Mouse (Mus musculus): Measurements from ENCODE around the gene Acad9. TPM values are rescaled to one million over a fixed set of nuclear protein-coding genes. Genes with fewer than 3 reads are reported as not detected.

Acad9 gene
- polyA plus RNA-seq, 1 experiment from 2014 or later: 85.2 TPM

DNA sequence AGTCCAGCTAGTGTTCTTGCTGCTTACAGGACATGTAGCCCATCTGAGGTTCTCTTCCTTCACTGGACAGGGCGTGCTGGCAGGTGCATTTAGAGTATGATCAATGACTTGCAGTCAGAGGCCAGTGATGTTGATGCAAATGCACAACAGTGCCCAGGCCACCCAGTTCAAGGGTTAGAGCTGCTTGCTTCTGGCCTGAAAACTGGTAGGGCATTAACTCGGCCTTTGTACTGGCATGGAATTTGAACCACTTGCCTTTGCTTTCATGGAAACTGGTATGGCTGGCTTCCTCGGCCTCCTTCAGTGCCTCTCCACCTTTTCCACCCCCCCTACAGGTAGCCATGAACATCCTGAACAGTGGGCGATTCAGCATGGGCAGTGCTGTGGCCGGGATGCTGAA is 14.1 kb downstream of the Acad9 start:
- no peak for ATAC-seq (ENCODE audit: low read depth)
- Histone ChIP-seq H3K4me1 (ENCODE audit: control insufficient read depth, insufficient read depth, low read length) (no peaks in the 10 kb centered on the region), H3K4me3 (ENCODE audit: low read depth, low read length) (no peak overlapping the region), H3K4me2 (ENCODE audit: low read depth, low read length) (no peak overlapping the region), H3K27me3 (replicated peaks; ENCODE audit: control insufficient read depth, insufficient read depth, low read length) (no peaks in the 10 kb centered on the region), H3K27ac (replicated peaks; ENCODE audit: low read depth, low read length) (no peak overlapping the region), H3K9me3 (ENCODE audit: control insufficient read depth, low read length) (no peaks in the 10 kb centered on the region), H3K9ac (ENCODE audit: low read depth, low read length) (no peak overlapping the region), H3K36me3 (ENCODE audit: control insufficient read depth, insufficient read depth, low read length) (peaks cover 95% of the 10 kb centered on the region)
- DNase-seq (ENCODE audit: low spot score): no peak
- 90% methylated on average over 5 of the region's 5 CpGs for WGBS

DNA sequence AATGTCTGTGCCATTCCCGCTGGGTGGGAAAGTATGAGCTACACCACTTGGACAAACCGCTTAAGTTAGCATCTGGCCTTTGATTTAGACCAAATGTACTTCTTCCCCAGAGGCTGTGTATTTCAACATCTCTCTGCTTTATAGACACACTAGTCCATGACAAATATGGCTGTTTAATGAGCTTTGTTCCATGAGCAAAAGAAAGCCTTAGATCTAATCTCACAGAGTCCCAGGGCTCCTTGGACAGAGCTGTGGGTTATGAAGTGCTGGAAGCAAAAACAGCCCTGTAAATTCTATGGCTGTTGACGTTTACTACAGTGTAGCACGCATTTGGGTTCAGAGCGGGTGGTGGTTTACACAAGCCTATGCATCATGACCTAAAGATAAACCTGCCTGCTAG is 15.0 kb downstream of the Acad9 start:
- Histone ChIP-seq H3K4me2 (ENCODE audit: low read depth, low read length) (no peak overlapping the region), H3K9me3 (ENCODE audit: control insufficient read depth, low read length) (no peaks in the 10 kb centered on the region), H3K27ac (replicated peaks; ENCODE audit: low read depth, low read length) (no peak overlapping the region), H3K4me1 (ENCODE audit: control insufficient read depth, insufficient read depth, low read length) (no peaks in the 10 kb centered on the region), H3K4me3 (ENCODE audit: low read depth, low read length) (no peak overlapping the region), H3K36me3 (ENCODE audit: control insufficient read depth, insufficient read depth, low read length) (peaks cover 95% of the 10 kb centered on the region), H3K9ac (ENCODE audit: low read depth, low read length) (no peak overlapping the region), H3K27me3 (replicated peaks; ENCODE audit: control insufficient read depth, insufficient read depth, low read length) (no peaks in the 10 kb centered on the region)
- ATAC-seq (ENCODE audit: low read depth) (no peak), DNase-seq (ENCODE audit: low spot score) (no peak)
- WGBS: 92% methylated on average over 5 of the region's 5 CpGs

GRCm38 (mm10) chr3:36082843-36083242 is 17.1 kb downstream of the Acad9 start:
- 96% methylated on average over 4 of the region's 4 CpGs for WGBS
- no peak overlapping the region for H3K4me2 ChIP-seq (ENCODE audit: low read depth, low read length)
- no peak overlapping the region for H3K4me3 ChIP-seq (ENCODE audit: low read depth, low read length)
- H3K36me3 ChIP-seq (ENCODE audit: control insufficient read depth, insufficient read depth, low read length): peaks cover 94% of the 10 kb centered on the region
- H3K9ac ChIP-seq (ENCODE audit: low read depth, low read length): no peak overlapping the region
- H3K4me1 ChIP-seq (ENCODE audit: control insufficient read depth, insufficient read depth, low read length): no peaks in the 10 kb centered on the region
- H3K27ac ChIP-seq (replicated peaks; ENCODE audit: low read depth, low read length): no peak overlapping the region
- ATAC-seq (ENCODE audit: low read depth): no peak
- no peaks in the 10 kb centered on the region for H3K9me3 ChIP-seq (ENCODE audit: control insufficient read depth, low read length)
- H3K27me3 ChIP-seq (replicated peaks; ENCODE audit: control insufficient read depth, insufficient read depth, low read length): no peaks in the 10 kb centered on the region
- no peak for DNase-seq (ENCODE audit: low spot score)

DNA sequence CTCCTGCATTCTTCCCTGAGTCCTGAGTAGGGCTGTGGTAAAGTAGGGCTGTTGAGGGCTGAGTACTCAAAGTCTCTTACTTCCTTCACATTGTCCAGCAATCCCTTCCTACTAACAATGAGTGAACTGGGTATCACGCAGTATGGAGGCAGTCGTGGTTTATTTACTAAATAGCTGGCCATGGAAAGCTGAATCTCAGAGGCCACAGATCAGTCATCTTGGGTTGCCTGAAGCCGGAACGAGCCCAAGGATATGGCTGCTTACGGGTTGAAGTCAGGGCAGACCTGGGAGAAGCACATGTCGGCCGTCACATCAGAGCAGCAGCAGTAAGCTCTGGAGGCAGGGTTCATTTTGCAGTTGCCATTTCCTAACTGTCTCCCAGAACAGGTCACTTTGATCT is 17.6 kb downstream of the Acad9 start:
- WGBS: 95% methylated on average over 7 of the region's 7 CpGs
- no peaks in the 10 kb centered on the region for H3K9me3 ChIP-seq (ENCODE audit: control insufficient read depth, low read length)
- H3K4me1 ChIP-seq (ENCODE audit: control insufficient read depth, insufficient read depth, low read length): no peaks in the 10 kb centered on the region
- no peak overlapping the region for H3K9ac ChIP-seq (ENCODE audit: low read depth, low read length)
- peaks cover 94% of the 10 kb centered on the region for H3K36me3 ChIP-seq (ENCODE audit: control insufficient read depth, insufficient read depth, low read length)
- DNase-seq (ENCODE audit: low spot score) (no peak), ATAC-seq (ENCODE audit: low read depth) (no peak)
- no peaks in the 10 kb centered on the region for H3K27me3 ChIP-seq (replicated peaks; ENCODE audit: control insufficient read depth, insufficient read depth, low read length)
- H3K27ac ChIP-seq (replicated peaks; ENCODE audit: low read depth, low read length): no peak overlapping the region
- no peak overlapping the region for H3K4me3 ChIP-seq (ENCODE audit: low read depth, low read length)
- H3K4me2 ChIP-seq (ENCODE audit: low read depth, low read length): no peak overlapping the region

DNA sequence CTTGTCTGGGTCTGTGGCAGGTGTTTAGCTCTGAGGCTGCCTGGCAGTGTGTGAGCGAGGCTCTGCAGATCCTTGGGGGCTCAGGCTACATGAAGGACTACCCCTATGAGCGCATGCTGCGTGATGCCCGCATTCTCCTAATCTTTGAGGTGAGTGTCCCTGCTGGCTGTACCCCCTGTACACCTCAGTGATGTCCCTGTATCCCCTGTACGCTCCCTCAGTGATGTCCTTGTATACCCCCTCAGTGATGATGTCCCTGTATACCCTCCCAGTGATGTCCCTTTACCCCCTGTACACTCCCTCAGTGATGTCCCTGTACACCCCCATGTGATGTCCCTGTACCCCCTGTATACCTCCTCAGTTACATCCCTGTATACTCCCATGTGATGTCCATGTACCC is 19.6 kb downstream of the Acad9 start:
- Histone ChIP-seq H3K4me3 (ENCODE audit: low read depth, low read length) (no peak overlapping the region), H3K36me3 (ENCODE audit: control insufficient read depth, insufficient read depth, low read length) (peaks cover 92% of the 10 kb centered on the region), H3K9ac (ENCODE audit: low read depth, low read length) (no peak overlapping the region), H3K27ac (replicated peaks; ENCODE audit: low read depth, low read length) (no peak overlapping the region), H3K4me1 (ENCODE audit: control insufficient read depth, insufficient read depth, low read length) (no peaks in the 10 kb centered on the region), H3K9me3 (ENCODE audit: control insufficient read depth, low read length) (no peaks in the 10 kb centered on the region), H3K4me2 (ENCODE audit: low read depth, low read length) (no peak overlapping the region), H3K27me3 (replicated peaks; ENCODE audit: control insufficient read depth, insufficient read depth, low read length) (no peaks in the 10 kb centered on the region)
- ATAC-seq (ENCODE audit: low read depth) (no peak), DNase-seq (ENCODE audit: low spot score) (no peak)
- WGBS: 98% methylated on average over 5 of the region's 5 CpGs

DNA sequence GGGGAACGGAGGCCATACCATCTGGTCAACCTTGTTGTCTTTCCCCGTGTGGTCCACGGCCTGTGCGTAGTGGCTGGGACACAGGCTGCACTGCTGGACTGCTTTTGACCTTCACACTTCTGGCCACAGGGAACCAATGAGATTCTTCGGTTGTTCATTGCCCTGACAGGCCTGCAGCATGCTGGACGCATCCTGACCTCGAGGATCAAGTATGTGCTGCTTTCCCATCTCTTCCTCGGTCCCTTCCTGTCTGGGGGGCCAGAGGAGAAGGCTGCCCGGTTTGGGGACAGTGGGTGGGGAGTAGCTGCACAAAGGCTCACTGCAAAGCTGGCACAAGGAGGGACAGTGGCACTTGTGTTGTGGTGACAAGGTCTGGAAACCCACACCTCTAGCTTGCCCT is 21.8 kb downstream of the Acad9 start:
- Histone ChIP-seq H3K4me2 (ENCODE audit: low read depth, low read length) (no peak overlapping the region), H3K27me3 (replicated peaks; ENCODE audit: control insufficient read depth, insufficient read depth, low read length) (no peaks in the 10 kb centered on the region), H3K9me3 (ENCODE audit: control insufficient read depth, low read length) (no peaks in the 10 kb centered on the region), H3K9ac (ENCODE audit: low read depth, low read length) (no peak overlapping the region), H3K27ac (replicated peaks; ENCODE audit: low read depth, low read length) (no peak overlapping the region), H3K36me3 (ENCODE audit: control insufficient read depth, insufficient read depth, low read length) (peaks cover 82% of the 10 kb centered on the region), H3K4me3 (ENCODE audit: low read depth, low read length) (no peak overlapping the region), H3K4me1 (ENCODE audit: control insufficient read depth, insufficient read depth, low read length) (no peaks in the 10 kb centered on the region)
- WGBS: 87% methylated on average over 9 of the region's 9 CpGs
- ATAC-seq (ENCODE audit: low read depth): no peak
- no peak for DNase-seq (ENCODE audit: low spot score)

- Histone ChIP-seq H3K27ac (replicated peaks; ENCODE audit: low read depth, low read length) (no peak overlapping the region), H3K9me3 (ENCODE audit: control insufficient read depth, low read length) (no peaks in the 10 kb centered on the region), H3K36me3 (ENCODE audit: control insufficient read depth, insufficient read depth, low read length) (peaks cover 26% of the 10 kb centered on the region), H3K4me3 (ENCODE audit: low read depth, low read length) (no peak overlapping the region), H3K4me1 (ENCODE audit: control insufficient read depth, insufficient read depth, low read length) (no peaks in the 10 kb centered on the region), H3K27me3 (replicated peaks; ENCODE audit: control insufficient read depth, insufficient read depth, low read length) (no peaks in the 10 kb centered on the region), H3K9ac (ENCODE audit: low read depth, low read length) (no peak overlapping the region), H3K4me2 (ENCODE audit: low read depth, low read length) (no peak overlapping the region)
- ATAC-seq (ENCODE audit: low read depth): no peak
- no peak for DNase-seq (ENCODE audit: low spot score)
- 79% methylated on average over 2 of the region's 2 CpGs for WGBS
Measured at GRCm38 (mm10) chr3:36095371-36095770, 29.6 kb downstream of the Acad9 start.

- no peak for DNase-seq (ENCODE audit: low spot score)
- no peak overlapping the region for H3K4me2 ChIP-seq (ENCODE audit: low read depth, low read length)
- no peak overlapping the region for H3K4me3 ChIP-seq (ENCODE audit: low read depth, low read length)
- 84% methylated on average over 4 of the region's 4 CpGs for WGBS
- no peaks in the 10 kb centered on the region for H3K36me3 ChIP-seq (ENCODE audit: control insufficient read depth, insufficient read depth, low read length)
- no peaks in the 10 kb centered on the region for H3K27me3 ChIP-seq (replicated peaks; ENCODE audit: control insufficient read depth, insufficient read depth, low read length)
- no peak overlapping the region for H3K9ac ChIP-seq (ENCODE audit: low read depth, low read length)
- no peak overlapping the region for H3K27ac ChIP-seq (replicated peaks; ENCODE audit: low read depth, low read length)
- no peak for ATAC-seq (ENCODE audit: low read depth)
- no peaks in the 10 kb centered on the region for H3K9me3 ChIP-seq (ENCODE audit: control insufficient read depth, low read length)
- H3K4me1 ChIP-seq (ENCODE audit: control insufficient read depth, insufficient read depth, low read length): no peaks in the 10 kb centered on the region
Measured at GRCm38 (mm10) chr3:36116076-36116475, 50.3 kb downstream of the Acad9 start.

DNA sequence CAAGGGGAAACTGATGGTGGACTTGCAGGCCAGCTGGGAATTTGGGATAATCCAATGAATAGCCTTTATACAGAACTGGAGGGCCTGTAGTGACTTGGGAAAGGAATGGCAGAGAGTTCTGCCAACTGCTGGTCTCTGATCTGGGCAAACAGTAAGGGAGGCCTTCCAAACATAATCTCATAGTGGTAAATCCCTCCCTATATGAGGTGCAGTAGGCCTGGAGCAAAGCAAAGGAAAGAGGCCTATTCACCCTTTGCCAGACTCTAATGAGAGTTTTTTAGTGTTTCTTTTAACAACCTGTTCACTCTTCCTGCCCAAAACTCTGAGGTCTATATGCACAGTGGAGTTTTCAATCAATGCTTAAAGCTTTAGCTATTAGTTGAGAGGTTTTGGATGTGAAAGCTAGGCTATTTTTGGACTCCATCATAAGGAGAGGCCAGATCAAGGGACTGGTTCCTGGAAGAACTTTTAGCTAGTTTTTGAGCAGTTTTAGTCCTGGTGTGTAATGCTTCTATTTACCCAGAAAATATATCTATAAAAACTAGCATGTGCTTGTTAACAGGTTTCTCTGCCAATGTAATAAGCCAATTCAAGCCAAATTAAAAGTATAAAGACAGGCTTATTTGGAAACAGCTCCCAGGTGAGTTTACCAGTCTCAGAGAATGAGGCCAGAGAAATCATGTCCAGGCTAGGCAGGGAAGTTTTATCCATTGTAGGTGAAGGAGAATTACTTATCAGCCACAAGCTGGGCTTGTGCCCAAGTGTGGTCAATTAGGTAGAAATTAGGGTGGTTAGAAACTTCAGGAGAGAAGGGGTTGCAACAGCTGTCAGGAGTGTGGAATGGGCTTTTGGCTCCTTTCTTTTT is 54.1 kb downstream of the Acad9 start:
- Histone ChIP-seq H3K27ac (replicated peaks; ENCODE audit: low read depth, low read length) (no peak overlapping the region), H3K4me3 (ENCODE audit: low read depth, low read length) (no peak overlapping the region), H3K27me3 (replicated peaks; ENCODE audit: control insufficient read depth, insufficient read depth, low read length) (no peaks in the 10 kb centered on the region), H3K4me1 (ENCODE audit: control insufficient read depth, insufficient read depth, low read length) (no peaks in the 10 kb centered on the region), H3K9me3 (ENCODE audit: control insufficient read depth, low read length) (0 out of 2 replicates have a peak, but pooled peaks cover 6% of the 10 kb centered on the region), H3K4me2 (ENCODE audit: low read depth, low read length) (no peak overlapping the region), H3K9ac (ENCODE audit: low read depth, low read length) (no peak overlapping the region), H3K36me3 (ENCODE audit: control insufficient read depth, insufficient read depth, low read length) (no peaks in the 10 kb centered on the region)
- no peak for DNase-seq (ENCODE audit: low spot score)
- no peak for ATAC-seq (ENCODE audit: low read depth)
